Mouse (Mus musculus): ENCODE measurements around the gene H2-T24.
"Not testable (repeated sequence)": the region's sequence is repeated elsewhere in the genome, so short reads cannot be mapped to it uniquely, and the experiment has no call there.

Gene H2-T24

GRCm38 (mm10) chr17:36020191-36021073 is at the start of gene H2-T24:
Gene H2-T24 (minus strand): TSS chr17:36020560.
- DNase-seq (ENCODE audit: low spot score): peak; percentile 63

GRCm38 (mm10) chr17:36060829-36061228 is 40.5 kb upstream of the H2-T24 start:
- peak; percentile 93 for DNase-seq (ENCODE audit: low spot score)

GRCm38 (mm10) chr17:36058362-36058761 is 38.0 kb upstream of the H2-T24 start, which contains the start of gene Gm11127:
Gene Gm11127 (minus strand): TSS chr17:36058371.
- DNase-seq (ENCODE audit: low spot score): not testable (repeated sequence)

- DNase-seq (ENCODE audit: low spot score): not testable (repeated sequence)
Observed at GRCm38 (mm10) chr17:36057927-36058326, 37.6 kb upstream of the H2-T24 start.

GRCm38 (mm10) chr17:36043286-36043685 is 22.9 kb upstream of the H2-T24 start:
- DNase-seq (ENCODE audit: low spot score): no peak

- DNase-seq (ENCODE audit: low spot score): peak; percentile 70
Observed at GRCm38 (mm10) chr17:36042610-36043169, 22.3 kb upstream of the H2-T24 start, which contains the start of the genes H2-T22 and Gm6034. Gene H2-T22 (minus strand): TSS chr17:36042747. Gene Gm6034 (plus strand): TSS chr17:36042961.

- not testable (repeated sequence) for DNase-seq (ENCODE audit: low spot score)
Observed at GRCm38 (mm10) chr17:36042055-36042454, 21.7 kb upstream of the H2-T24 start.

- not testable (repeated sequence) for DNase-seq (ENCODE audit: low spot score)
Observed at GRCm38 (mm10) chr17:36040604-36041003, 20.2 kb upstream of the H2-T24 start.

- DNase-seq (ENCODE audit: low spot score): not testable (repeated sequence)
Observed at GRCm38 (mm10) chr17:36036126-36036525, 15.8 kb upstream of the H2-T24 start.

- peak; percentile 67 for DNase-seq (ENCODE audit: low spot score)
Observed at GRCm38 (mm10) chr17:36035010-36035638, 14.8 kb upstream of the H2-T24 start.

- not testable (repeated sequence) for DNase-seq (ENCODE audit: low spot score)
Observed at GRCm38 (mm10) chr17:36034524-36034923, 14.2 kb upstream of the H2-T24 start.

GRCm38 (mm10) chr17:36032351-36032875 is 12.1 kb upstream of the H2-T24 start, which contains the start of gene H2-T23:
Gene H2-T23 (minus strand): TSS chr17:36032855.
- peak; percentile 54 for DNase-seq (ENCODE audit: low spot score)

GRCm38 (mm10) chr17:36031583-36032331 is 11.4 kb upstream of the H2-T24 start:
- peak; percentile 46 for DNase-seq (ENCODE audit: low spot score)

GRCm38 (mm10) chr17:36030703-36031582 is 10.6 kb upstream of the H2-T24 start:
- not testable (repeated sequence) for DNase-seq (ENCODE audit: low spot score)

GRCm38 (mm10) chr17:36030046-36030702 is 9.8 kb upstream of the H2-T24 start:
- DNase-seq (ENCODE audit: low spot score): not testable (repeated sequence)

- DNase-seq (ENCODE audit: low spot score): no peak
Observed at GRCm38 (mm10) chr17:36028879-36029619, 8.7 kb upstream of the H2-T24 start.

- no peak for DNase-seq (ENCODE audit: low spot score)
Observed at GRCm38 (mm10) chr17:36027663-36028062, 7.3 kb upstream of the H2-T24 start.

GRCm38 (mm10) chr17:36025901-36026300 is 5.5 kb upstream of the H2-T24 start:
- DNase-seq (ENCODE audit: low spot score): no peak

- DNase-seq (ENCODE audit: low spot score): no peak
Observed at GRCm38 (mm10) chr17:36025197-36025596, 4.8 kb upstream of the H2-T24 start.

Data from urinary bladder, postnatal 14 days (tissue).